ENCODE assay signal across 23 mouse cellular contexts in genomic region chr2:84619646-84620340, GRCm38 (mm10). TPM values are rescaled to one million over a fixed set of nuclear protein-coding genes. Genes with fewer than 3 reads are reported as not detected.
DNase-seq lines count a peak whose midpoint lies in the region; ATAC-seq and TF ChIP-seq lines count a peak whose summit lies in the region.
"Had no signal": no experiment of that assay in that cellular context is flagged by ENCODE, and none has a peak within 500 bp of the region (broad histone marks: within the 10 kb centered on the region; RNA-seq: fewer than 3 reads in every experiment).

No protein-coding gene starts in this region.

- H3K9ac ChIP-seq in forebrain, embryonic 11.5 days (ENCODE audit: low read length) = no peak overlapping the region
- H3K9ac ChIP-seq in forebrain, postnatal 0 days = no peak overlapping the region
- H3K9ac ChIP-seq in heart, embryonic 15.5 days = no peak overlapping the region
- H3K9ac ChIP-seq in midbrain, embryonic 13.5 days (replicated peaks) = no peak overlapping the region
- no peak overlapping the region for H3K9ac ChIP-seq in stomach, postnatal 0 days (ENCODE audit: low read length)
- H3K9ac ChIP-seq: embryonic facial prominence, embryonic 15.5 days; forebrain, embryonic 12.5 days; lung, embryonic 15.5 days had no signal

- H3K4me2 ChIP-seq in forebrain, embryonic 11.5 days (ENCODE audit: low read depth, low read length, severe bottlenecking) = no peak overlapping the region
- H3K4me2 ChIP-seq in forebrain, postnatal 0 days (ENCODE audit: low read depth) = no peak overlapping the region
- no peak overlapping the region for H3K4me2 ChIP-seq in heart, embryonic 15.5 days
- no peak overlapping the region for H3K4me2 ChIP-seq in midbrain, embryonic 13.5 days (replicated peaks)
- no peak overlapping the region for H3K4me2 ChIP-seq in stomach, postnatal 0 days (replicated peaks; ENCODE audit: low read depth)
- H3K4me2 ChIP-seq: embryonic facial prominence, embryonic 15.5 days; forebrain, embryonic 12.5 days; lung, embryonic 15.5 days had no signal

- H3K27me3 ChIP-seq in forebrain, embryonic 11.5 days (ENCODE audit: control insufficient read depth, insufficient read depth, low read length) = no peaks in the 10 kb centered on the region
- no peaks in the 10 kb centered on the region for H3K27me3 ChIP-seq in forebrain, postnatal 0 days (ENCODE audit: insufficient read depth, low read length)
- no peaks in the 10 kb centered on the region for H3K27me3 ChIP-seq in heart, embryonic 15.5 days
- no peaks in the 10 kb centered on the region for H3K27me3 ChIP-seq in midbrain, embryonic 13.5 days
- no peaks in the 10 kb centered on the region for H3K27me3 ChIP-seq in midbrain, embryonic 10.5 days (ENCODE audit: low read depth, poor library complexity, severe bottlenecking)
- no peaks in the 10 kb centered on the region for H3K27me3 ChIP-seq in stomach, postnatal 0 days (ENCODE audit: control insufficient read depth, insufficient read depth, low read length)
- H3K27me3 ChIP-seq: embryonic facial prominence, embryonic 15.5 days; forebrain, embryonic 12.5 days; lung, embryonic 15.5 days had no signal

- H3K36me3 ChIP-seq in forebrain, embryonic 11.5 days (ENCODE audit: control insufficient read depth, insufficient read depth, low read length) = peaks cover 4% of the 10 kb centered on the region
- H3K36me3 ChIP-seq in forebrain, postnatal 0 days (ENCODE audit: insufficient read depth) = peaks cover 47% of the 10 kb centered on the region
- peaks cover 59% of the 10 kb centered on the region for H3K36me3 ChIP-seq in heart, embryonic 15.5 days
- peaks cover 67% of the 10 kb centered on the region for H3K36me3 ChIP-seq in midbrain, embryonic 13.5 days
- H3K36me3 ChIP-seq in midbrain, embryonic 10.5 days = peaks cover 86% of the 10 kb centered on the region
- peaks cover 31% of the 10 kb centered on the region for H3K36me3 ChIP-seq in stomach, postnatal 0 days (ENCODE audit: control insufficient read depth, insufficient read depth, low read length)

- H3K9me3 ChIP-seq in forebrain, embryonic 11.5 days (ENCODE audit: control insufficient read depth, low read length) = no peaks in the 10 kb centered on the region
- no peaks in the 10 kb centered on the region for H3K9me3 ChIP-seq in forebrain, postnatal 0 days (ENCODE audit: low read length)
- H3K9me3 ChIP-seq in heart, embryonic 15.5 days (replicated peaks) = no peaks in the 10 kb centered on the region
- H3K9me3 ChIP-seq in midbrain, embryonic 13.5 days = no peaks in the 10 kb centered on the region
- no peaks in the 10 kb centered on the region for H3K9me3 ChIP-seq in midbrain, embryonic 10.5 days (replicated peaks)
- no peaks in the 10 kb centered on the region for H3K9me3 ChIP-seq in stomach, postnatal 0 days (ENCODE audit: control insufficient read depth, low read length)
- H3K9me3 ChIP-seq: embryonic facial prominence, embryonic 15.5 days; forebrain, embryonic 12.5 days; G1E; lung, embryonic 15.5 days had no signal

- DNase-seq in forebrain, embryonic 11.5 days (ENCODE audit: low spot score) = no peak
- DNase-seq in forebrain, postnatal 0 days = no peak
- DNase-seq in heart, adult 8-10 months (ENCODE audit: low spot score) = no peak
- no peak for DNase-seq in midbrain, embryonic 10.5 days (ENCODE audit: low spot score)
- no peak for DNase-seq in stomach, postnatal 0 days (ENCODE audit: low spot score)
- DNase-seq in adrenal gland, postnatal 14 days = no peak
- DNase-seq: cerebellum, adult 9-11 months; gastrocnemius, postnatal 36 days; layer of hippocampus, adult 9-11 months; right cerebral cortex, postnatal 14 days; thymus, postnatal 25 days had no signal

- H3K4me3 ChIP-seq in forebrain, embryonic 11.5 days (ENCODE audit: low read depth, low read length) = no peak overlapping the region
- H3K4me3 ChIP-seq in forebrain, postnatal 0 days (ENCODE audit: low read depth, low read length) = no peak overlapping the region
- no peak overlapping the region for H3K4me3 ChIP-seq in heart, embryonic 15.5 days
- H3K4me3 ChIP-seq in midbrain, embryonic 13.5 days (replicated peaks) = no peak overlapping the region
- no peak overlapping the region for H3K4me3 ChIP-seq in midbrain, embryonic 10.5 days
- H3K4me3 ChIP-seq in stomach, postnatal 0 days (ENCODE audit: low read depth, low read length) = no peak overlapping the region
- H3K4me3 ChIP-seq: embryonic facial prominence, embryonic 15.5 days; forebrain, embryonic 12.5 days; lung, embryonic 15.5 days had no signal

- 0 out of 2 replicates have a peak, but pooled peaks have one; percentile 6 for ATAC-seq in forebrain, embryonic 11.5 days (replicated peaks; ENCODE audit: low FRiP score)
- ATAC-seq in forebrain, postnatal 0 days = no peak
- ATAC-seq in heart, embryonic 15.5 days (replicated peaks; ENCODE audit: insufficient number of reproducible peaks, insufficient read depth, low FRiP score, low read depth) = no peak
- ATAC-seq in midbrain, embryonic 13.5 days = 0 out of 2 replicates have a peak, but pooled peaks have one; percentile 9
- ATAC-seq in stomach, postnatal 0 days (ENCODE audit: low FRiP score, low TSS enrichment) = no peak; the same call in 1 of the 2 replicates
- ATAC-seq: CD4-positive, CD25-positive, alpha-beta regulatory T cell, adult 4 months had no signal

- TF ChIP-seq EP300 in stomach, postnatal 0 days (optimal IDR thresholded peaks at IDR 0.05) = no peak

- no peaks in the 10 kb centered on the region for H3K4me1 ChIP-seq in forebrain, embryonic 11.5 days (replicated peaks; ENCODE audit: control insufficient read depth, insufficient read depth, low read length)
- no peaks in the 10 kb centered on the region for H3K4me1 ChIP-seq in forebrain, postnatal 0 days (ENCODE audit: insufficient read depth)
- H3K4me1 ChIP-seq in heart, embryonic 15.5 days (replicated peaks) = peaks cover 38% of the 10 kb centered on the region
- no peaks in the 10 kb centered on the region for H3K4me1 ChIP-seq in midbrain, embryonic 13.5 days (replicated peaks)
- H3K4me1 ChIP-seq in midbrain, embryonic 10.5 days = no peaks in the 10 kb centered on the region
- H3K4me1 ChIP-seq in stomach, postnatal 0 days (replicated peaks; ENCODE audit: control insufficient read depth, insufficient read depth) = peaks cover 2% of the 10 kb centered on the region
- H3K4me1 ChIP-seq: forebrain, embryonic 12.5 days had no signal

- 97% methylated on average over 21 of the region's 21 CpGs for WGBS in forebrain, embryonic 11.5 days
- WGBS in forebrain, postnatal 0 days = 97% methylated on average over 21 of the region's 21 CpGs
- 92% methylated on average over 21 of the region's 21 CpGs for WGBS in heart, embryonic 15.5 days
- 94% methylated on average over 21 of the region's 21 CpGs for WGBS in midbrain, embryonic 13.5 days
- 96% methylated on average over 21 of the region's 21 CpGs for WGBS in midbrain, embryonic 10.5 days
- 94% methylated on average over 21 of the region's 21 CpGs for WGBS in stomach, postnatal 0 days

- TF ChIP-seq CTCF in forebrain, postnatal 0 days (IDR thresholded peaks at IDR 0.05; ENCODE audit: low read depth) = no peak
- no peak for TF ChIP-seq CTCF in stomach, postnatal 0 days (IDR thresholded peaks at IDR 0.05; ENCODE audit: low read depth)

- H3K27ac ChIP-seq in forebrain, embryonic 11.5 days (ENCODE audit: low read depth, low read length) = no peak overlapping the region
- no peak overlapping the region for H3K27ac ChIP-seq in forebrain, postnatal 0 days (ENCODE audit: low read depth, low read length)
- peak overlapping the region; percentile 76; the same call in 1 of the 2 replicates for H3K27ac ChIP-seq in heart, embryonic 15.5 days
- no peak overlapping the region for H3K27ac ChIP-seq in midbrain, embryonic 13.5 days
- no peak overlapping the region for H3K27ac ChIP-seq in midbrain, embryonic 10.5 days (replicated peaks)
- peak overlapping the region; percentile 31 for H3K27ac ChIP-seq in stomach, postnatal 0 days (replicated peaks)
- H3K27ac ChIP-seq: embryonic facial prominence, embryonic 15.5 days; forebrain, embryonic 12.5 days had no signal

RNA-seq across cellular contexts. Expression of gene Ctnnd1, which starts 30.8 kb away (rescaled TPM):
- polyA plus RNA-seq in forebrain, embryonic 11.5 days (2014; fragmentation: Nextera tagmentation; extraction: Ambion mirVana) = 33.4 and 36.2 TPM in 2 replicates
- total RNA-seq in forebrain, postnatal 0 days (2014; rRNA removed) = 86.2 and 87.7 TPM in 2 replicates
- 15.7 and 18.1 TPM in 2 replicates for polyA plus RNA-seq in forebrain, postnatal 0 days (2015; fragmentation: Nextera tagmentation; extraction: Ambion mirVana)
- polyA plus RNA-seq in heart, embryonic 15.5 days (2015; fragmentation: Nextera tagmentation; extraction: Ambion mirVana) = 57.6 and 62.9 TPM in 2 replicates
- 10 to 100 TPM; 47.1 to 62.3 (median 51.3) TPM for total RNA-seq in heart, adult 8-10 months (2022)
- polyA plus RNA-seq in midbrain, embryonic 13.5 days (2015; fragmentation: Nextera tagmentation; extraction: Ambion mirVana) = 30.4 and 38.0 TPM in 2 replicates
- 37.5 and 40.9 TPM in 2 replicates for polyA plus RNA-seq in midbrain, embryonic 10.5 days (2016; fragmentation: Nextera tagmentation; extraction: Ambion mirVana)
- 34.5 and 38.8 TPM in 2 replicates for polyA plus RNA-seq in stomach, postnatal 0 days (2015; fragmentation: Nextera tagmentation; extraction: Ambion mirVana)
- 133 and 134 TPM in 2 replicates for total RNA-seq in adrenal gland, postnatal 14 days (2021)

RNA-seq across cellular contexts. Expression of gene Btbd18, which starts 39.1 kb away (rescaled TPM):
- 0.36 and 0.77 TPM in 2 replicates for polyA plus RNA-seq in forebrain, embryonic 11.5 days (2014; fragmentation: Nextera tagmentation; extraction: Ambion mirVana)
- 0.10 TPM in 1 of 2 replicates, not detected in the other for total RNA-seq in forebrain, postnatal 0 days (2014; rRNA removed)
- 0.13 and 0.25 TPM in 2 replicates for polyA plus RNA-seq in forebrain, postnatal 0 days (2015; fragmentation: Nextera tagmentation; extraction: Ambion mirVana)
- polyA plus RNA-seq in heart, embryonic 15.5 days (2015; fragmentation: Nextera tagmentation; extraction: Ambion mirVana) = 0.10 TPM in 2 replicates
- total RNA-seq in heart, adult 8-10 months (2022) = not detected
- polyA plus RNA-seq in midbrain, embryonic 13.5 days (2015; fragmentation: Nextera tagmentation; extraction: Ambion mirVana) = 0.35 and 0.42 TPM in 2 replicates
- polyA plus RNA-seq in midbrain, embryonic 10.5 days (2016; fragmentation: Nextera tagmentation; extraction: Ambion mirVana) = 0.22 and 0.47 TPM in 2 replicates
- 0.07 and 0.11 TPM in 2 replicates for polyA plus RNA-seq in stomach, postnatal 0 days (2015; fragmentation: Nextera tagmentation; extraction: Ambion mirVana)
- total RNA-seq in adrenal gland, postnatal 14 days (2021) = not detected in 2 replicates
- total RNA-seq: gastrocnemius, postnatal 36 days; hematopoietic stem cell, adult 5-6 weeks; left cerebral cortex, postnatal 14 days; liver, adult 2 months; megakaryocyte progenitor cell, adult 5-6 weeks had no signal
- polyA plus RNA-seq: G1E; liver, adult 2 months had no signal

RNA-seq across cellular contexts. Expression of gene Selenoh, which starts 50.8 kb away (rescaled TPM):
- polyA plus RNA-seq in forebrain, embryonic 11.5 days (2014; fragmentation: Nextera tagmentation; extraction: Ambion mirVana) = 494 and 502 TPM in 2 replicates
- 194 and 244 TPM in 2 replicates for total RNA-seq in forebrain, postnatal 0 days (2014; rRNA removed)
- polyA plus RNA-seq in forebrain, postnatal 0 days (2015; fragmentation: Nextera tagmentation; extraction: Ambion mirVana) = 228 and 259 TPM in 2 replicates
- polyA plus RNA-seq in heart, embryonic 15.5 days (2015; fragmentation: Nextera tagmentation; extraction: Ambion mirVana) = 203 and 214 TPM in 2 replicates
- total RNA-seq in heart, adult 8-10 months (2022) = 10 to 100 TPM; 24.0 to 25.9 (median 24.0) TPM
- polyA plus RNA-seq in midbrain, embryonic 13.5 days (2015; fragmentation: Nextera tagmentation; extraction: Ambion mirVana) = 272 and 278 TPM in 2 replicates
- polyA plus RNA-seq in midbrain, embryonic 10.5 days (2016; fragmentation: Nextera tagmentation; extraction: Ambion mirVana) = 505 and 545 TPM in 2 replicates
- 111 and 123 TPM in 2 replicates for polyA plus RNA-seq in stomach, postnatal 0 days (2015; fragmentation: Nextera tagmentation; extraction: Ambion mirVana)
- 44.8 and 47.8 TPM in 2 replicates for total RNA-seq in adrenal gland, postnatal 14 days (2021)

RNA-seq across cellular contexts. Expression of gene Gm28635, which starts 58.0 kb away (rescaled TPM):
- polyA plus RNA-seq in forebrain, embryonic 11.5 days (2014; fragmentation: Nextera tagmentation; extraction: Ambion mirVana) = not detected in 2 replicates
- not detected in 2 replicates for total RNA-seq in forebrain, postnatal 0 days (2014; rRNA removed)
- not detected in 2 replicates for polyA plus RNA-seq in forebrain, postnatal 0 days (2015; fragmentation: Nextera tagmentation; extraction: Ambion mirVana)
- not detected in 2 replicates for polyA plus RNA-seq in heart, embryonic 15.5 days (2015; fragmentation: Nextera tagmentation; extraction: Ambion mirVana)
- total RNA-seq in heart, adult 8-10 months (2022) = 1 to 10 TPM; 2.7 to 9.6 (median 4.9) TPM
- polyA plus RNA-seq in midbrain, embryonic 13.5 days (2015; fragmentation: Nextera tagmentation; extraction: Ambion mirVana) = not detected in 2 replicates
- polyA plus RNA-seq in midbrain, embryonic 10.5 days (2016; fragmentation: Nextera tagmentation; extraction: Ambion mirVana) = not detected in 2 replicates
- polyA plus RNA-seq in stomach, postnatal 0 days (2015; fragmentation: Nextera tagmentation; extraction: Ambion mirVana) = not detected in 2 replicates
- not detected in 2 replicates for total RNA-seq in adrenal gland, postnatal 14 days (2021)
- total RNA-seq: G1E; gastrocnemius, postnatal 36 days; hematopoietic stem cell, adult 5-6 weeks; liver, adult 2 months; megakaryocyte progenitor cell, adult 5-6 weeks had no signal
- polyA plus RNA-seq: CD4-positive, CD25-positive, alpha-beta regulatory T cell, adult 4 months; embryonic facial prominence, embryonic 15.5 days; forebrain, embryonic 12.5 days; G1E; liver, adult 2 months; lung, embryonic 15.5 days; testis, adult 2 months had no signal

RNA-seq across cellular contexts. Expression of gene Med19, which starts 58.4 kb away (rescaled TPM):
- polyA plus RNA-seq in forebrain, embryonic 11.5 days (2014; fragmentation: Nextera tagmentation; extraction: Ambion mirVana) = 68.3 and 69.2 TPM in 2 replicates
- 46.8 and 47.5 TPM in 2 replicates for total RNA-seq in forebrain, postnatal 0 days (2014; rRNA removed)
- 45.8 and 48.7 TPM in 2 replicates for polyA plus RNA-seq in forebrain, postnatal 0 days (2015; fragmentation: Nextera tagmentation; extraction: Ambion mirVana)
- 22.1 and 22.2 TPM in 2 replicates for polyA plus RNA-seq in heart, embryonic 15.5 days (2015; fragmentation: Nextera tagmentation; extraction: Ambion mirVana)
- 10 to 100 TPM; 11.5 to 13.4 (median 12.8) TPM for total RNA-seq in heart, adult 8-10 months (2022)
- 49.3 and 53.3 TPM in 2 replicates for polyA plus RNA-seq in midbrain, embryonic 13.5 days (2015; fragmentation: Nextera tagmentation; extraction: Ambion mirVana)
- 46.8 and 48.4 TPM in 2 replicates for polyA plus RNA-seq in midbrain, embryonic 10.5 days (2016; fragmentation: Nextera tagmentation; extraction: Ambion mirVana)
- polyA plus RNA-seq in stomach, postnatal 0 days (2015; fragmentation: Nextera tagmentation; extraction: Ambion mirVana) = 18.1 and 18.2 TPM in 2 replicates
- 20.9 and 21.4 TPM in 2 replicates for total RNA-seq in adrenal gland, postnatal 14 days (2021)

Comparison
In these comparisons a context has a peak if more than half of its experiments do, and no peak if none do; other contexts are left out.
1. ATAC-seq: peak in forebrain, embryonic 11.5 days (single experiment) and midbrain, embryonic 13.5 days (single experiment); none in forebrain, postnatal 0 days (single experiment), heart, embryonic 15.5 days (single experiment) and stomach, postnatal 0 days (single experiment).
2. H3K27ac ChIP-seq: peak in heart, embryonic 15.5 days (single experiment) and stomach, postnatal 0 days (single experiment); none in forebrain, embryonic 11.5 days (single experiment), forebrain, postnatal 0 days (single experiment), midbrain, embryonic 13.5 days (single experiment) and midbrain, embryonic 10.5 days (single experiment).